Mouse (Mus musculus): ENCODE measurements around the gene B3glct. TPM values are rescaled to one million over a fixed set of nuclear protein-coding genes. Genes with fewer than 3 reads are reported as not detected.

Gene B3glct
- polyA plus RNA-seq, 1 experiment from 2014 or later, result 20.4 TPM

DNA sequence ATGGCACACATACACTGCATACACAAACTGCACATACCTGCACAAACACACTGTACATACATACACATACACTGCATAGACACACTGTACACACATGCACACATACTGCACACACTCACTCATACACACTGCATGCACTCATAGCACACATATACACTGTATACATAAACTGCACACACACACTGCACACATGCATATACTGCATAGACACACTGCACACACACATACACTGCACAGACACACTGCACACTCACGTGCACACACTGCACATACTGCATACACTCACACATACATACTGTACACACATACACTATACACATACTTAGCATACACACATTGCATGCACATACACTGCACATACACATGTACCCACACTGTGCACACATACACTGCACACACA lies 59.2 kb downstream of the B3glct start:
- H3K27me3 ChIP-seq (ENCODE audit: low read depth, poor library complexity, severe bottlenecking), result no peaks in the 10 kb centered on the region
- H3K27ac ChIP-seq, result no peak overlapping the region
- peaks cover 83% of the 10 kb centered on the region for H3K36me3 ChIP-seq
- no peak for DNase-seq (ENCODE audit: low spot score)
- no peak overlapping the region for H3K4me3 ChIP-seq
- H3K9me3 ChIP-seq (replicated peaks), result peaks cover 4% of the 10 kb centered on the region; the same call in 1 of the 2 replicates
- WGBS, result 82% methylated on average over 1 of the region's 1 CpGs
- no peaks in the 10 kb centered on the region for H3K4me1 ChIP-seq

DNA sequence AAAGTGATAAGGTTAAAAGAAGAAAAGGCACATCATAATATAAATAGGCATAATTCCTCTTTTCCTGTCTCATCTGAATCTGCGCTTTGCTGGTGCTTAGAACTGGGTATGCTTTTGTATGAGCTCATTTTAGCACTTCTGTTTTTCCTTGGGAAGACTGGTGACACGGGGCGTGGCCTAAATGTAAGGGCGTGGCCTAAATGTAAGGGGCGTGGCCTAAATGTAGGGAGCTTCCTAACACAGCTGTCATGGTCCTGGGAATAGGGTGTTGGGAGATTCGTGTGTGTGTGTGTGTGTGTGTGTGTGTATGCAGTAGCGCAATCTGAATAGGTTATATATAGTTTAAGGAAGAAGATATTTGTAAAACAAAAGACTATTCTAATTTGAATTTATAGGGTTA lies 62.1 kb downstream of the B3glct start:
- H3K4me3 ChIP-seq, result no peak overlapping the region
- H3K36me3 ChIP-seq, result peaks cover 71% of the 10 kb centered on the region
- no peaks in the 10 kb centered on the region for H3K9me3 ChIP-seq (replicated peaks)
- no peak for DNase-seq (ENCODE audit: low spot score)
- 92% methylated on average over 7 of the region's 7 CpGs for WGBS
- H3K27ac ChIP-seq, result no peak overlapping the region
- H3K27me3 ChIP-seq (ENCODE audit: low read depth, poor library complexity, severe bottlenecking), result no peaks in the 10 kb centered on the region
- H3K4me1 ChIP-seq, result no peaks in the 10 kb centered on the region

DNA sequence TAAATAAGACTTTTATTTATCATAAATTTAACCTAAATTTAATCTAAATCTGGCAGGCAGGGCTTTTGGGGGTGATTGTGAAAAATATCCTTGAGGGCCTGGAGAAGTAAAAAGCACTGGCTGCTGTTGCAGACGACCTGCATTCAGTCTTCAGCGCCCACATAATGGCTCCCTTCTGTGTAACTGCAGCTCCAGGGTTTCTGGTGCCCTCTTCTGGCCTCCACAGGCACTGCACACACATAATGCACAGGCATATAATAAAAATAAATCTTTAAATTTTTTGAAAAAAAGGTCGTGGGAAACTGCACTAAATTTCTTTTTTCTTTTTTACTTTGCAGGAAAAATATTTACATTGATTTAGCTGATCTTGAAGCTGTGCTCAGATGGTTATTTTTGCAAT lies 62.7 kb downstream of the B3glct start:
- no peak overlapping the region for H3K4me3 ChIP-seq
- H3K27ac ChIP-seq, result no peak overlapping the region
- no peak for DNase-seq (ENCODE audit: low spot score)
- H3K27me3 ChIP-seq (ENCODE audit: low read depth, poor library complexity, severe bottlenecking), result no peaks in the 10 kb centered on the region
- H3K4me1 ChIP-seq, result no peaks in the 10 kb centered on the region
- H3K9me3 ChIP-seq (replicated peaks), result no peaks in the 10 kb centered on the region
- peaks cover 71% of the 10 kb centered on the region for H3K36me3 ChIP-seq
- 82% methylated on average over 3 of the region's 3 CpGs for WGBS

DNA sequence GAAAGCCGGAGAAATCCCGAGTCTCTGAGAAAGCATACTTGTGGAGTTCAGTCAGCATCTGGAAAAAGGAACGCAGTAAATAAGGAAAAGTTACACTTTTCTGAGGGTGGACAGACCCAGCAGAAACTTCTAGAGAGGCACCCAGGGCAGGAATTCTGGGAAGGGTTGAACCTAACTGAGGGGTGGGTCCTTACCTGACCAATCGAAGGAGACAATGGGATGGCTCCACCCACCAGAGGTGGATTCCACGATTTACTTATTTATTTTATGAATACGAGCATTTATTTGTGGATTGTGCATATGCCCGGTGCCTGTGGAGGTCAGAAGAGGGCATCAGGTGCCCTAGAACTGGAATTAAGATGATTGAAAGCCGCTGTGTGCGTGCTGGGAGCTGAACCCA lies 64.3 kb downstream of the B3glct start:
- Histone ChIP-seq H3K27me3 (ENCODE audit: low read depth, poor library complexity, severe bottlenecking) (no peaks in the 10 kb centered on the region), H3K27ac (no peak overlapping the region), H3K4me1 (no peaks in the 10 kb centered on the region), H3K9me3 (replicated peaks) (no peaks in the 10 kb centered on the region), H3K4me3 (no peak overlapping the region), H3K36me3 (peaks cover 73% of the 10 kb centered on the region)
- no peak for DNase-seq (ENCODE audit: low spot score)
- 92% methylated on average over 9 of the region's 9 CpGs for WGBS

DNA sequence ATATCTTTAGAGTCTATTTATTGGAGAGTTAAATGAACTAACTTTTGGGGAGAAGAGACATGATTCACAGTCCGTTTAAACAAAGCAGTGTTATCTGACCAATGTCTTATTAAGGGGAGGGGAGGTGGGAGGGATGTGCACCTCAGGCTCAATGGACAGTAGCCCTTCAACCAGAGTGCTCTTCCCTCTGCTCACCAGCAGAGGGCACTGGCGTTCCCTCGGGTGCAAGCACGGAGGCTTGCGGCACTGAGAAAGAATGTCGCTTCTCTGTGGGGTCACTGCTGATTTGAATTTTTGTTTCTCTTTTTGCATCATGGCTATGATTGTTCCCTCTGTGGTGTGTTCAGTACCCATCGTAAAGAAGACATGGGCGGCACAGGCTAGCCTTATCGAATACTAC lies 67.0 kb downstream of the B3glct start:
- H3K4me3 ChIP-seq, result no peak overlapping the region
- H3K36me3 ChIP-seq, result peaks cover 61% of the 10 kb centered on the region
- H3K27ac ChIP-seq, result no peak overlapping the region
- no peaks in the 10 kb centered on the region for H3K9me3 ChIP-seq (replicated peaks)
- no peaks in the 10 kb centered on the region for H3K27me3 ChIP-seq (ENCODE audit: low read depth, poor library complexity, severe bottlenecking)
- H3K4me1 ChIP-seq, result 0 out of 2 replicates have a peak, but pooled peaks cover 4% of the 10 kb centered on the region
- no peak for DNase-seq (ENCODE audit: low spot score)
- 92% methylated on average over 9 of the region's 9 CpGs for WGBS

DNA sequence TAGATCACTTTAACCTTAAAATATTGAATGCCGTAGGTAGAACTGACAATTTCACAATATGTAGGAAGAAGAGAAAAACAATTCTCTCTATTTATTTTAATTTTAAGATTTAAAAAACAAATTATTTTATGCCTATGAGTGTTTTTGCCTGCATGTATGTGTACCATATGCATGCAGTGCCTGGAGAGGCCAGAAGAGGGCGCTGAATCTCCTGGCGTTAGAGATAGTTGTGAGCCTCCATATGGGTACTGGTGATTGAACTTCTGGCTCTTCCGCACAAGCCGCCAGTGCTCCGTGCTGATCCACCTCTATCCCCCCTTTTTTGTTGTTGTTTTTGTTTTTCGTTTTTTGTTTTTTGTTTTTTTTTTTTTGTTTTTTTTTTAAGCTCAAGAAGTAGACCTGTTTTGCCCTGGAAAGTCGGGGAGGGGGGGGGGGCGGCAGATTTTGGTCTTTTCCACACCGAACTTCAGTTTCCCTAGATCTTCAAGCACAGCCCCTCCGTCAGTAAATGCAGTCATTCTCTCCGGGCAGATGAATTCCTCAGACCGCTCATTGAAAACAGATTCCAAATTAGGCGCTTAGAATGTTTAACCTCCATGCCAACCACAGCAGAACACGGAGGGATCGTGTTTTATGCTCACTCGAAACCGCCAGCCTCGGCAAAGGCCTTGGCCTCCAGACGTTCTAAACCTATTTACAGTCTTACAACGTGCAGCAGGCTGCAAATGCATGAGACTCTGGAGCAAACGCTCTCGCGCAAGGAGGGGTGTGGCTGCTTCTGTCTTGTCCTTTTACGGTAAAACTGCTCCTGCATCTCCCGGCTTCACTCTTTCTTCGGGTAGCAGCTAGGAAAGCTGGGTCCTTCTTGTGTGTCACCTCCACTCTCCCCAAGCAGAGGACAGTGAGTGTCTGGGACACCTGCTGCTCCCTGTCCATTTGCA lies 70.9 kb downstream of the B3glct start:
- Histone ChIP-seq H3K27me3 (ENCODE audit: low read depth, poor library complexity, severe bottlenecking) (no peaks in the 10 kb centered on the region), H3K36me3 (peaks cover 59% of the 10 kb centered on the region), H3K4me1 (0 out of 2 replicates have a peak, but pooled peaks cover 4% of the 10 kb centered on the region), H3K9me3 (replicated peaks) (no peaks in the 10 kb centered on the region), H3K27ac (no peak overlapping the region), H3K4me3 (no peak overlapping the region)
- DNase-seq (ENCODE audit: low spot score), result no peak
- WGBS, result 85% methylated on average over 27 of the region's 27 CpGs

DNA sequence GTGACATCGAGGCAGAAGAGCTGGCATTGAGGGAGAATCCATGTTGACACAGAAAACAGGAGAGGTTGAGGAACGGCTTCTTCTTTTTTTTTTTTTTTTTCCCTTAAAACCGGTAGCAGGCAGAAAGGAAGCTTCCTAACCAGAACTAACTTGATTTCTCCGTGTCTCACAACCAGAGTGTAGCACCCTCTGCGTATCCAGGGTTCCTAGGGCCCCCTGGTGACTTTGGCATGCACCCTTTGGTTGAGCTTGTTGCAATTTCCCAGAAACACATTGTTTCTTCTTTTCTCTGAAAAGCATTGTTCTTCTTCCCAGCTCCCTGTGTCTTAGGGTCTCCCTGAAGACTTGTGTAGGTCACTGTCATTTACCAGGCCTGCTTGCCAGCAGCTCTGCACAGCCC lies 73.8 kb downstream of the B3glct start:
- Histone ChIP-seq H3K9me3 (replicated peaks) (no peaks in the 10 kb centered on the region), H3K4me1 (0 out of 2 replicates have a peak, but pooled peaks cover 4% of the 10 kb centered on the region), H3K27ac (no peak overlapping the region), H3K4me3 (no peak overlapping the region), H3K36me3 (peaks cover 46% of the 10 kb centered on the region), H3K27me3 (ENCODE audit: low read depth, poor library complexity, severe bottlenecking) (no peaks in the 10 kb centered on the region)
- WGBS, result 82% methylated on average over 5 of the region's 5 CpGs
- no peak for DNase-seq (ENCODE audit: low spot score)

DNA sequence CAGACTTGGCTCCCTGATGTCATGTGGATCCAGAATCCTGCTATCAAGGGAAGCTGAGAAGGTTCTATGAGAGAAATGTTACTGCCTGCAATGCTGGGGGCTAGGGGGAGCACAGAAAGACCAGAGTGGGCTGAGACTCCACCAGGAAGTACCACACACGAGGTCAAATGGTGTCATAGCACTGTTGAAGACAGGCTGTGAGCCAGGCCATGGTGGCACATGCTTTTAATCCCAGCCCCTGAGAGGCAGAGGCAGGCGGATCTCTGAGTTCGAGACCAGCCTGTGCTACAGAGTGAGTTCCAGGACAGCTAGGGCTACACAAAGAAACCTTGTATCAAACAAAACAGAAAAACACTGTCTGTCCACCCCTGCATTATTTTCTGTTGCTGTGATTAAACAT lies 75.0 kb downstream of the B3glct start:
- H3K27ac ChIP-seq, result no peak overlapping the region
- WGBS, result 96% methylated on average over 3 of the region's 3 CpGs
- H3K9me3 ChIP-seq (replicated peaks), result no peaks in the 10 kb centered on the region
- H3K4me1 ChIP-seq, result 0 out of 2 replicates have a peak, but pooled peaks cover 4% of the 10 kb centered on the region
- DNase-seq (ENCODE audit: low spot score), result no peak
- peaks cover 48% of the 10 kb centered on the region for H3K36me3 ChIP-seq
- H3K27me3 ChIP-seq (ENCODE audit: low read depth, poor library complexity, severe bottlenecking), result no peaks in the 10 kb centered on the region
- no peak overlapping the region for H3K4me3 ChIP-seq

DNA sequence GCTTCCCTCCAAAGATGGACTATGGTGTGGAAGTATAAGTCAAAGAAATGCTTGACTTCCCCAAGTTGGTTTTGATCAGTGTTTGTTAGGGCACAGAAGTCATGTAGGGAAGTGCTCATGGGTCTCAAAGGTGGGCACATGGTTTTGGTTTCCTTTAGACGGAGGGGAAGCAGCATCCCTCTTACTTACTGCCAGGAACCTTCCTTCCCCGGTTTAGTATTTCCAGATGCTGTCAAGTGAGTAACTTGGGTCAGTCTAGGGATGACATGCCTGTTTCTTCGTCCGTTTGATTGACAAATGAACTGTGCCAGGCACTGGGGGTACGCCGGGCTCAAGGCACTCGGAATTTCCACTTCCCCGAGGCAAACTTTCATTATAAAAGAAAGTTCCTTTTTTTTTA lies 89.1 kb downstream of the B3glct start:
- DNase-seq (ENCODE audit: low spot score), result peak; percentile 47
- H3K27ac ChIP-seq, result peak overlapping the region; percentile 79
- no peaks in the 10 kb centered on the region for H3K36me3 ChIP-seq
- H3K27me3 ChIP-seq (ENCODE audit: low read depth, poor library complexity, severe bottlenecking), result no peaks in the 10 kb centered on the region
- H3K9me3 ChIP-seq (replicated peaks), result no peaks in the 10 kb centered on the region
- H3K4me3 ChIP-seq, result no peak overlapping the region
- peaks cover 16% of the 10 kb centered on the region for H3K4me1 ChIP-seq
- whole genome bisulfite sequencing, result 29% methylated on average over 8 of the region's 8 CpGs

DNA sequence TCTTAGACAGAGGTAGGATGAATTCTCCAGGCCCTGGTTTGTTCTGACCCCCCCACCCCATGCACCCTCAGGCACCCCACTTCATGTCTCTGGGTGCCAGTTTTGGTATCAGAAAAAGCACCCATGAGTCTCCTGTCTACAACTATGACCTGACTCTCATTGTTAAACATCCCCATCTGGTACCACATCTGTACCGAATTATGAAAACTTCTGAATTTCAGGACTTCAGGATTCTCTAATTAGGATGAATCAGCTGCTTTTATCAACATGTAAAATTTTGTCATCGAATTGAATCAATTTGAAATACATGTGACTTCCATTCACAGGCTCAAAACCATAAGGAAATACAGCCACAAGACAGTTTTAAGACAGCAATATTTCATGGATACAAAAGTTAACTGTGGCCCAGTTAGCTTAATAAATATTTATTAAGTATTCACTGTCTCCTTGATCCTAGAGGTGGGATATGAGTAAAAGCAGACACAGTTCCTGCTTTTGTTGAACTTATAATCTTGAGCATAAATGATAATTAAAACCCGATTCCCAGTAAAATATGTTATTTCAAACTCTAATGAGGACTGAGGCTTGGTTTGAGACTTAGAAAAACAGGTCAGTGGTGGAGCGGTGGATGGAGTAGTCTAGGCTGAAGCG lies 89.7 kb downstream of the B3glct start:
- 52% methylated on average over 5 of the region's 5 CpGs for WGBS
- no peaks in the 10 kb centered on the region for H3K27me3 ChIP-seq (ENCODE audit: low read depth, poor library complexity, severe bottlenecking)
- H3K9me3 ChIP-seq (replicated peaks), result no peaks in the 10 kb centered on the region
- no peak overlapping the region for H3K4me3 ChIP-seq
- peaks cover 16% of the 10 kb centered on the region for H3K4me1 ChIP-seq
- H3K36me3 ChIP-seq, result no peaks in the 10 kb centered on the region
- no peak for DNase-seq (ENCODE audit: low spot score)
- peak overlapping the region; percentile 79 for H3K27ac ChIP-seq

DNA sequence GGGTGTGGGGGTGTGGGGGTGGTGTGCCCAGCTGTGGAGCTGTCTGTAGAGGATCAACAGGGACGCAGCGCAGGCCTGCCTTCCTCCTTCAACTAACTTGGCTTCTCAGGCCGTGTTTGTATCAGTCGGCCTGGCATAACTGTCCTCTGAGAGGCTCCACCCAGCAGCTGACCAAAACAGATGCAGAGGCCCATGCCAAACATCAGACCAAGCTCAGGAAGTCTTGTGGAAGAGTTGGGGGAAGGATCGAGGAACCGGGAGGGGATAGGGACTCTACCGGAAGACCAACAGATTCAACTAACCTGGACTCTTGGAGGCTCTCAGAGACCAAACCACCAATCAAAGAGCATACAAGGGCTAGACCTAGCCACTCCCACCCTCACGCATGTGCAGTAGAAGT lies 91.6 kb downstream of the B3glct start:
- WGBS, result 96% methylated on average over 8 of the region's 8 CpGs
- Histone ChIP-seq H3K36me3 (no peaks in the 10 kb centered on the region), H3K4me3 (no peak overlapping the region), H3K27me3 (ENCODE audit: low read depth, poor library complexity, severe bottlenecking) (no peaks in the 10 kb centered on the region), H3K27ac (peak overlapping the region; percentile 1; the same call in 1 of the 2 replicates), H3K9me3 (replicated peaks) (no peaks in the 10 kb centered on the region), H3K4me1 (peaks cover 16% of the 10 kb centered on the region)
- no peak for DNase-seq (ENCODE audit: low spot score)

DNA sequence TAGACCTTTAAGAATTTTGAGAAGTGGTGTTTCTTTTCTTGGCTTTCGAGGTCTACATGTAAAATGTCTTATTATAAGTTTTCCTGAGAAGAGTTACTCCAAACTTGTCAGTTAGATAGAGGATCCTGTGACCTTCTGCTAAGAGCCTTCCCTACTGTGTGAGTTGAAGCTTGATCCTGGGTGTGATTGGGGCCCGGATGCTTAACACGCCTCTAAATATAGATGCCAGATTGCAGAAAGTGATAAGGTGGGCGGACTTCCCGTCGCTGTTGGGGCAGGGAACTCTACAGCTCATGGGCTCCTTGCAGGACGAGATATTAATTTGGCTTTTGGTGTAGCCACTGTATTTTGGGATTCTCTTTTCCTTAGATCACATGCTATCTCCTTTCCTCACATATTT lies 98.0 kb downstream of the B3glct start:
- no peak for DNase-seq (ENCODE audit: low spot score)
- WGBS, result 88% methylated on average over 7 of the region's 7 CpGs
- no peak overlapping the region for H3K4me3 ChIP-seq
- no peaks in the 10 kb centered on the region for H3K4me1 ChIP-seq
- no peak overlapping the region for H3K27ac ChIP-seq
- H3K27me3 ChIP-seq (ENCODE audit: low read depth, poor library complexity, severe bottlenecking), result no peaks in the 10 kb centered on the region
- no peaks in the 10 kb centered on the region for H3K36me3 ChIP-seq
- H3K9me3 ChIP-seq (replicated peaks), result no peaks in the 10 kb centered on the region

DNA sequence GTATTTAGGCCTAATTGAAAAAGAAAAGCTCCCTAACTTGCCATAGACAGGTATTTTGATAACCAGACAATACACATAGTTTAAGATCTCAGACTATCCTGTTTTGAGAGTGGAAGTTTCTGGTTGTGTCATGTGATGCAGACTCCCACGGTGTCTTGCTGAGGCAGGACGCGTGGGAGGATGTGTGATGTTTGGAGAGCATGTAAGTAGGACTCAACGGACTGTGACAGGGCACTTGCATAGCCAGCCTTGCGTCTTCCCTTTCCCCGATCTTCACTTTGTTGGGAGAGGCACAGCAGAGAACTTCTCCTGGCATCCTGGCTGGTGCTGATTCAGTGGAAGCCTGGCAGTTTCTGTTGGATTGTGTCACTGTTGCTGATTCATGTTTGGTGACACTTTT lies 101.7 kb downstream of the B3glct start:
- H3K4me3 ChIP-seq, result no peak overlapping the region
- WGBS, result 96% methylated on average over 6 of the region's 6 CpGs
- DNase-seq (ENCODE audit: low spot score), result no peak
- H3K4me1 ChIP-seq, result no peaks in the 10 kb centered on the region
- no peaks in the 10 kb centered on the region for H3K36me3 ChIP-seq
- no peaks in the 10 kb centered on the region for H3K9me3 ChIP-seq (replicated peaks)
- H3K27me3 ChIP-seq (ENCODE audit: low read depth, poor library complexity, severe bottlenecking), result no peaks in the 10 kb centered on the region
- H3K27ac ChIP-seq, result no peak overlapping the region
